Mouse (Mus musculus): ENCODE results near the gene Gm19345. TPM values are rescaled to one million over a fixed set of nuclear protein-coding genes. Genes with fewer than 3 reads are reported as not detected.
A peak's percentile ranks its signal among the peaks of the same experiment; 100 is the strongest.

The Gm19345 gene
- polyA plus RNA-seq, 1 experiment from 2014 or later = 0.75 TPM

DNA sequence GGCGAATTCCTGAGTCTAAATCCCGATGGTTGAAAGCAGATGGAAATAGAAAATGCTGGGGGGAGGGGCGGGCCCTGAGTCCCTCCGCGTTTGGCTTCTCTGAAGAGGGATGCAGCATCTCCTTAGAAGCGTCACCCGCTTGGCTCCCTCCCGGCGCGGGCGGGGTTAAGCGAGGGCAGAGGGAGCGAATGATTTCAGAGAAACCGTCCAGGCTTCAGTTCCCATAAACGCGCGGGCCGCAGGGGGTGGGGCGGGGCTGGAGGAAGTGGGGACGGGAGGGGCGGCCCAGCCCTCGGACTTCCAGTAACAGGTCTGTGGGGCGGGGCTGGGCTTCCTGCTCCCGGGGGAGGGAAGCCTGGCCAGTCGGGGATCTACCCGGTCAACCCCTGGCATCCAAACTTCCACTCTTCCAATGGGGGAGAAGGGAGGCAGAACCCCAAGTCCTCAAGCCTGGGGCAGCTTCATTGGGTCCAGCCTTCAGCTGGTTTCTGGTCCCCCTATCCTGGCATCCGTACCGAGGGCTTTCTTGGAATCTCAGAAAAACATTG lies 35.5 kb upstream of the Gm19345 start:
- H3K27ac ChIP-seq (replicated peaks; ENCODE audit: low read depth, low read length) = peak overlapping the region; percentile 71

DNA sequence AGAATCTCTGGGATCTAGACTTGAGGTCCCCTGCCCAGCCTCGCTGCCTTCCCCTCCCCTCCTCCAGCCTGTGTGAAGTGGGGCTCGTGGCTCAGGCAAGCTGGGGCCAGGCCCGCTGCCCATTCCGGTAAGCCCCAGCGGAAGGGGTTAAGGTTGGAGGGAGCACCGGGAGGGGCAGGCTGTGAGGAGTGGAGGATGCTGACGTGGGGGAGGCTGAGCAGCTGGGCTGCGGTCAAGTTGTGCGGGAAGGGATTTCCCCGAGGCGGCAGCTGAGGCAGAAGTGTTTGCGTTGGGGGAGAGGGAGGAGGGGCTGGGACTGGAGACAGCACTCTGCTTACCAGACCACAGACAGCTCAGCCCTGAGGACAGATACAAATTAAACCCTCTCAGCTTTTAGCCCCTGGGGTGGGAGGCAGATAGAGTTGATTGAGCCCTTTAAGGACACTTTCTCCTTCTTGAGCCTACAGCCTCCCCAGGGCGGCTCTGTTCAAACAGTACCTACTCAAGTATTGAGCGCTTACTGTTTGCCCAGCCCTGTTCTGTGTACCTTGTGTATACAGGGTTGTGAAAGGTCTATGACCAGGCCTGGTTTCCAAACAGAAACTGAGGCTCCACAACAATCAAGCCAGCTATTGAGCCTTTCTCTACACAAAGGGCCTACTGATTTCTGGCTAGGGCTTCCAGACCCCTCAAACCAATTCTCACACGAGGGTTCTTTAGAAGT lies 34.3 kb upstream of the Gm19345 start:
- Histone ChIP-seq H3K36me3 (ENCODE audit: control insufficient read depth, insufficient read depth, low read length) (no peaks in the 10 kb centered on the region), H3K4me1 (ENCODE audit: control insufficient read depth, insufficient read depth, low read length) (peaks cover 22% of the 10 kb centered on the region), H3K9ac (ENCODE audit: low read depth, low read length) (peak overlapping the region; percentile 46), H3K4me2 (ENCODE audit: low read depth, low read length) (peak overlapping the region; percentile 60), H3K27me3 (replicated peaks; ENCODE audit: control insufficient read depth, insufficient read depth, low read length) (peaks cover 13% of the 10 kb centered on the region), H3K27ac (replicated peaks; ENCODE audit: low read depth, low read length) (peak overlapping the region; percentile 71), H3K9me3 (ENCODE audit: control insufficient read depth, low read length) (peaks cover 5% of the 10 kb centered on the region; the same call in 1 of the 2 replicates), H3K4me3 (ENCODE audit: low read depth, low read length) (peak overlapping the region; percentile 33)
- 6% methylated on average over 15 of the region's 15 CpGs for WGBS
- ATAC-seq (ENCODE audit: low read depth) (peak; percentile 87), DNase-seq (ENCODE audit: low spot score) (peak; percentile 92)

More for the DNA sequence above, 35.5 kb upstream of the Gm19345 start:
- Histone ChIP-seq H3K4me3 (ENCODE audit: low read depth, low read length) (peak overlapping the region; percentile 33), H3K4me2 (ENCODE audit: low read depth, low read length) (peak overlapping the region; percentile 60), H3K4me1 (ENCODE audit: control insufficient read depth, insufficient read depth, low read length) (peaks cover 21% of the 10 kb centered on the region), H3K27me3 (replicated peaks; ENCODE audit: control insufficient read depth, insufficient read depth, low read length) (peaks cover 12% of the 10 kb centered on the region; the same call in 1 of the 2 replicates), H3K9ac (ENCODE audit: low read depth, low read length) (peak overlapping the region; percentile 46), H3K36me3 (ENCODE audit: control insufficient read depth, insufficient read depth, low read length) (no peaks in the 10 kb centered on the region), H3K9me3 (ENCODE audit: control insufficient read depth, low read length) (peaks cover 5% of the 10 kb centered on the region; the same call in 1 of the 2 replicates)
- WGBS = under 1% methylated on average over 21 of the region's 28 CpGs
- DNase-seq (ENCODE audit: low spot score) (peak; percentile 89), ATAC-seq (ENCODE audit: low read depth) (peak; percentile 67)

DNA sequence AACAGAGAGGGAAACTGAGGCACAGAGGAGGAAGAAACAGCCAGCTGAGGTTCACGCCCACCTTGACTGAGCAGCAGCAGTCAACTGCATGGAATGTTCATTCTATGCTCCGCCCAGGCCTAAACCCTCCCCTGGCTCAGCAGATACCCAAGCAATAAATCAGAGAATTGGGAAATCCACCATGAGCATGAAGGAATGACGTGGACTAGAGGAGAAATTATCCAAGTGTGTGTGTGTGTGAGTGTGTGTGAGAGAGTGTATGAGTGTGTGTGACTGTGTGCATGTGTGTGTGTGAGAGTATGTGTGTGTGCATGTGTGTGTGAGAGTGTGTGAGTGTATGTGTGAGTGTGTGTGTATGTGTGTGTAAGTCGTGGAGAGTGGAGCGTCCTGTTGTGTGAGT lies 33.4 kb upstream of the Gm19345 start:
- H3K4me3 ChIP-seq (ENCODE audit: low read depth, low read length) = no peak overlapping the region
- WGBS = 72% methylated on average over 5 of the region's 5 CpGs
- peaks cover 5% of the 10 kb centered on the region; the same call in 1 of the 2 replicates for H3K9me3 ChIP-seq (ENCODE audit: control insufficient read depth, low read length)
- no peaks in the 10 kb centered on the region for H3K36me3 ChIP-seq (ENCODE audit: control insufficient read depth, insufficient read depth, low read length)
- no peak for ATAC-seq (ENCODE audit: low read depth)
- no peak overlapping the region for H3K9ac ChIP-seq (ENCODE audit: low read depth, low read length)
- H3K27ac ChIP-seq (replicated peaks; ENCODE audit: low read depth, low read length) = no peak overlapping the region
- no peak overlapping the region for H3K4me2 ChIP-seq (ENCODE audit: low read depth, low read length)
- H3K4me1 ChIP-seq (ENCODE audit: control insufficient read depth, insufficient read depth, low read length) = peaks cover 31% of the 10 kb centered on the region
- peaks cover 13% of the 10 kb centered on the region for H3K27me3 ChIP-seq (replicated peaks; ENCODE audit: control insufficient read depth, insufficient read depth, low read length)
- no peak for DNase-seq (ENCODE audit: low spot score)

DNA sequence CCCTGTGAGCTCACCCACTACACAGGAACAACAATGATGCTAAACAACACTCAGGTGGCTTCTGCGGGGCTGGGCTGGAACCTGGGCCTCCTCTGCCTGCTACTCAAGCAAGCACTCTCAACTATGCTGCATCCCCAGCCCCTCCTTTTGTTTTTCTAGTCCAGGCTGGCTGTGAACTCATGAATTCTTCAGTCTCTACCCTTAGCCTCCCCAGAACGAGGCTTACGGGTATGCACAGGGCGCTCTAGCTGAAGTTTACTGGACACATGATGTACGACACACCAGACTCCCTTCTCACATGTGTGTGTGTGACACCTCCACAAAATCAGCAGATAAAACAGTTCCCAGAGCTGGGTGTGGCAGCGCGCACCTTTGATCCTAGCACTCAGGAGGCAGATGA lies 32.9 kb upstream of the Gm19345 start:
- H3K4me2 ChIP-seq (ENCODE audit: low read depth, low read length) = no peak overlapping the region
- no peak overlapping the region for H3K4me3 ChIP-seq (ENCODE audit: low read depth, low read length)
- peaks cover 13% of the 10 kb centered on the region for H3K27me3 ChIP-seq (replicated peaks; ENCODE audit: control insufficient read depth, insufficient read depth, low read length)
- WGBS = 77% methylated on average over 7 of the region's 7 CpGs
- H3K36me3 ChIP-seq (ENCODE audit: control insufficient read depth, insufficient read depth, low read length) = no peaks in the 10 kb centered on the region
- H3K4me1 ChIP-seq (ENCODE audit: control insufficient read depth, insufficient read depth, low read length) = peaks cover 34% of the 10 kb centered on the region
- H3K27ac ChIP-seq (replicated peaks; ENCODE audit: low read depth, low read length) = no peak overlapping the region
- H3K9me3 ChIP-seq (ENCODE audit: control insufficient read depth, low read length) = peaks cover 5% of the 10 kb centered on the region; the same call in 1 of the 2 replicates
- DNase-seq (ENCODE audit: low spot score) (no peak), ATAC-seq (ENCODE audit: low read depth) (no peak)
- no peak overlapping the region for H3K9ac ChIP-seq (ENCODE audit: low read depth, low read length)

DNA sequence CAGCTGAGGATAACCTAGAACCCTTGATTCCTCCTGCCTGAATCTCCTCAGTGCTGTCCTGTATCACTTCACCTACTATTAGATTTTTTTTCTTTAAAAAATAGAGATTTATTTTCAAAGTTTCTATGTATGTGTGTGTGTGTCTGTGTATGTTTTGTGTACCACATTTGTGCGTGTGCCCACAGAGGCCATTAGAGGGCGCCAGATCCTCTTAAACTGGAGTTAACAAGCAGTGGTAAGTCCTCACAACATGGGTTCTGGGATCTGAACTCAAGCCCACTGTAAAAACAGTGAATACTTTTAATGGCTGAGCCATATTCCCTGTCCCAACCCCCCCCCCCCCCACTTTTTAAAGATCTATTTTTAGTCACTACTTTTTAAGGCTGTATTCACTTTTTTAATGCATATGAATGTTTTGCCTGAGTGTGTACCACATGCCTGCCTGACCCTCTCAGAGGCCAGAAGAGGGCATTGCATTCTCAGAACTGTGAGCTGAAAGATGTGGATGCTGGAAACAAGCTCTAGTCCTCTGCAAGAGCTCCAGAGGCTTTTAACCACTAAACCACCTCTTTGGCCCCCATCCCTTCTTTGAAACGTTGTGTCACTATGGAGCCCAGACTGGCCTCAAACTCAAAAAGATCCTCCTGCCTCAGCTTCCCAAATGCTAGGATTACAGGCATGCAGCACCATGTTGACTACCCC lies 31.3 kb upstream of the Gm19345 start:
- Histone ChIP-seq H3K4me3 (ENCODE audit: low read depth, low read length) (no peak overlapping the region), H3K9ac (ENCODE audit: low read depth, low read length) (no peak overlapping the region), H3K4me2 (ENCODE audit: low read depth, low read length) (no peak overlapping the region), H3K27me3 (replicated peaks; ENCODE audit: control insufficient read depth, insufficient read depth, low read length) (peaks cover 13% of the 10 kb centered on the region), H3K9me3 (ENCODE audit: control insufficient read depth, low read length) (peaks cover 5% of the 10 kb centered on the region; the same call in 1 of the 2 replicates), H3K36me3 (ENCODE audit: control insufficient read depth, insufficient read depth, low read length) (no peaks in the 10 kb centered on the region), H3K27ac (replicated peaks; ENCODE audit: low read depth, low read length) (no peak overlapping the region), H3K4me1 (ENCODE audit: control insufficient read depth, insufficient read depth, low read length) (peaks cover 44% of the 10 kb centered on the region)
- 68% methylated on average over 3 of the region's 3 CpGs for WGBS
- DNase-seq (ENCODE audit: low spot score) = no peak
- no peak for ATAC-seq (ENCODE audit: low read depth)

DNA sequence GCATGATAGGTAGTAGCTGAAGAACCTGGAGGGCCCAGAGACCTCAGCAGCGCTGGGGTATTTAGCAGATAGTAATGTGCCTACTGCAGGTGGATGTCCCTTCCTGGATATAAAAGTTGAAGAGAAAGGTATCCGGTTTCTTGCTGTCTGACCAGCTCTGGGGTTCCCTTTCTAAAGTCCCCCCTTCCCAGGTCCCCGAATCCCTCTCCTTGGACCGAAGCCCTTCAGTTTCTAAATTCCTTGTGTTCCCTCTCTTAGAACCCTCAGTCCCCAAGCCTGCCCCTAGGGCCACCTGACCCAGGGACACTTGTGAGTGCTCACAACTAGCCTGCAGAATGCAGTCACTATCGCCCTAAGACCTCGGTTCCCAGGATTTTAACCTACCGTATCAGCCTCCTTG lies 30.2 kb upstream of the Gm19345 start:
- Histone ChIP-seq H3K4me3 (ENCODE audit: low read depth, low read length) (peak overlapping the region; percentile 44), H3K4me2 (ENCODE audit: low read depth, low read length) (peak overlapping the region; percentile 79; the same call in 1 of the 2 replicates), H3K27ac (replicated peaks; ENCODE audit: low read depth, low read length) (no peak overlapping the region), H3K36me3 (ENCODE audit: control insufficient read depth, insufficient read depth, low read length) (no peaks in the 10 kb centered on the region), H3K27me3 (replicated peaks; ENCODE audit: control insufficient read depth, insufficient read depth, low read length) (peaks cover 13% of the 10 kb centered on the region), H3K4me1 (ENCODE audit: control insufficient read depth, insufficient read depth, low read length) (peaks cover 41% of the 10 kb centered on the region), H3K9ac (ENCODE audit: low read depth, low read length) (no peak overlapping the region), H3K9me3 (ENCODE audit: control insufficient read depth, low read length) (peaks cover 5% of the 10 kb centered on the region; the same call in 1 of the 2 replicates)
- WGBS = 65% methylated on average over 7 of the region's 7 CpGs
- ATAC-seq (ENCODE audit: low read depth) = no peak
- no peak for DNase-seq (ENCODE audit: low spot score)

DNA sequence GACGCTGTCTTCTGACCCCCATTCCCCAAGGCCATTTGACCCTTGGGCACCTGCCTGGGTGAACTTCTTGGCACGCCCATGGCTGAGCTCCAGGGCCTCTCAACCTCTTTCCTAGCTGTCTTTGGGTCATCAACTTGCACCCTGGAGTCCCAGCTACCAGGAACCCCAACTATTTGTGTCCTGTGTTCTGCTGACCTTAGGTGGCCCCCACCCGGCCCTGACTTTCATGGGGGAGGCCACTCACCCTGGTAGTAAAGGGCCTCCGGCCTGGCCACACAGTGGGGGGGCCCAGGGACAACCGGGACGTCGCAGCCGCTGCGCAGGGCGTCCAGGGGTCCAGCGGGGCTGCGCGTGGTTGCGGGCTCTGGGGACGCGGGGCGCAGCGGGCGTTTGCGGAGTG lies 29.6 kb upstream of the Gm19345 start:
- no peak for DNase-seq (ENCODE audit: low spot score)
- Histone ChIP-seq H3K4me1 (ENCODE audit: control insufficient read depth, insufficient read depth, low read length) (peaks cover 35% of the 10 kb centered on the region), H3K4me2 (ENCODE audit: low read depth, low read length) (peak overlapping the region; percentile 79), H3K36me3 (ENCODE audit: control insufficient read depth, insufficient read depth, low read length) (no peaks in the 10 kb centered on the region), H3K4me3 (ENCODE audit: low read depth, low read length) (peak overlapping the region; percentile 44), H3K27me3 (replicated peaks; ENCODE audit: control insufficient read depth, insufficient read depth, low read length) (peaks cover 13% of the 10 kb centered on the region), H3K9ac (ENCODE audit: low read depth, low read length) (peak overlapping the region; percentile 71), H3K27ac (replicated peaks; ENCODE audit: low read depth, low read length) (0 out of 2 replicates have a peak overlapping the region, but pooled peaks have one; percentile 21), H3K9me3 (ENCODE audit: control insufficient read depth, low read length) (peaks cover 5% of the 10 kb centered on the region; the same call in 1 of the 2 replicates)
- ATAC-seq (ENCODE audit: low read depth) = no peak
- WGBS = 16% methylated on average over 5 of the region's 20 CpGs

DNA sequence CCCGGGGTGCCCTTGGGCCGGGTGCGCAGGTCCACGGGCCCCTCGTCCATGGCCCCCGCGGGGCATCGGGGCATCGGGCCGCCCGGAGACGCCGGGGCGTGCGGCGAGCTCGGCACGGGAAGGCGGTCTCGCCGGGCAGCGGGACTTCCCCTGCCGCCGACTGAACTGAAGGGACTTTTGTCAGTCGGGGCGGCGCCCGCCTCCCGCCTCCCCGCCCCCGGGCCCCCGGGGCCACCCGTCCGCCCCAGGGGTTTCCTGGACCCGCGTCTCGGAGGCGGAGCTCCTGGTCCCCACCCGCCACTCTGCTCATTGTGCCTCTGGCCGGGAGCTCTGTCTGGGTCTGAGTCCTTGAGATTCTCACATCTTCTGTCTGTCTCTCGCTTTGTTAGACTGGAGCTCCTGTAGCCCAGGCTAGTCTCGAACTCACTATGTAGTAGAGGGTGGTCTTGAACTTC lies 29.2 kb upstream of the Gm19345 start, which contains the start of gene Bcl3:
TSS of gene Bcl3 (minus strand) at position 167 of the 455 bp plus-strand sequence.
- WGBS = 12% methylated on average over 6 of the region's 42 CpGs
- peaks cover 5% of the 10 kb centered on the region; the same call in 1 of the 2 replicates for H3K9me3 ChIP-seq (ENCODE audit: control insufficient read depth, low read length)
- H3K27me3 ChIP-seq (replicated peaks; ENCODE audit: control insufficient read depth, insufficient read depth, low read length) = peaks cover 13% of the 10 kb centered on the region
- peak within 1 kb of the TSS; percentile 44 for H3K4me3 ChIP-seq (ENCODE audit: low read depth, low read length)
- H3K36me3 ChIP-seq (ENCODE audit: control insufficient read depth, insufficient read depth, low read length) = no peaks in the 10 kb centered on the region
- no peak for ATAC-seq (ENCODE audit: low read depth)
- H3K4me2 ChIP-seq (ENCODE audit: low read depth, low read length) = peak within 1 kb of the TSS; percentile 79
- H3K9ac ChIP-seq (ENCODE audit: low read depth, low read length) = peak within 1 kb of the TSS; percentile 71
- peak within 1 kb of the TSS; percentile 84 for H3K27ac ChIP-seq (replicated peaks; ENCODE audit: low read depth, low read length)
- DNase-seq (ENCODE audit: low spot score) = peak; percentile 53
- H3K4me1 ChIP-seq (ENCODE audit: control insufficient read depth, insufficient read depth, low read length) = peaks cover 31% of the 10 kb centered on the region

All from embryonic facial prominence, embryonic 14.5 days (tissue).